10 mouse cellular contexts compared by ENCODE assay signal in the genomic region with DNA sequence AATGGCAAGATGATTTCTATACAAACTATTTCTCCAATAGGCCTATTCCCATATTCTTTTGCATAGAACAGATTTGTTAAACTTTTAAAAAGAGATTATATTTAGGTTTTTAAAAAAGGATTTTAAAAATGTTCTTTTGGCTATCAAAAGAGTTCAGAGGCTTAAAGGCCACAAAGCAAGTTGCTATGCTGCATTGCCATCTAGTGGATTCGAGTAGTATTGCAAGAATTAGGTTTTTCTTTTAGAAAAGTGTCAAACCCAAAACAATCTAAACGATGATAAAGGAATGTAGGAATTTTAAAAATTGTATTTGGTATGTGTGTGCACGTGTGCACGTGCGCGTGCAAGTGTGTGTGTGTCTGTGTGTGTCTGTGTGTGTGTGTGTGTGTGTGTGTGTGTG.
DNase-seq lines count a peak whose midpoint lies in the region; ATAC-seq and TF ChIP-seq lines count a peak whose summit lies in the region.
"Had no signal": no experiment of that assay in that cellular context is flagged by ENCODE, and none has a peak within 500 bp of the region (broad histone marks: within the 10 kb centered on the region; RNA-seq: fewer than 3 reads in every experiment).

No protein-coding gene starts in this region.

- H3K4me3 ChIP-seq in forebrain, embryonic 14.5 days (ENCODE audit: low read depth, low read length) = no peak overlapping the region
- H3K4me3 ChIP-seq in forebrain, embryonic 13.5 days = no peak overlapping the region
- no peak overlapping the region for H3K4me3 ChIP-seq in lung, embryonic 14.5 days (ENCODE audit: low read depth, low read length)
- H3K4me3 ChIP-seq: limb, embryonic 15.5 days had no signal

- H3K27me3 ChIP-seq in forebrain, embryonic 14.5 days (replicated peaks; ENCODE audit: control insufficient read depth, insufficient read depth, low read length) = no peaks in the 10 kb centered on the region
- no peaks in the 10 kb centered on the region for H3K27me3 ChIP-seq in forebrain, embryonic 13.5 days
- H3K27me3 ChIP-seq in lung, embryonic 14.5 days (ENCODE audit: insufficient read depth, low read length) = no peaks in the 10 kb centered on the region
- H3K27me3 ChIP-seq: limb, embryonic 15.5 days had no signal

- no peak overlapping the region for H3K4me2 ChIP-seq in forebrain, embryonic 14.5 days (ENCODE audit: low read length)
- no peak overlapping the region for H3K4me2 ChIP-seq in forebrain, embryonic 13.5 days
- no peak overlapping the region for H3K4me2 ChIP-seq in lung, embryonic 14.5 days
- H3K4me2 ChIP-seq: limb, embryonic 15.5 days had no signal

- ATAC-seq in forebrain, embryonic 14.5 days = no peak; the same call in 1 of the 2 replicates
- no peak for ATAC-seq in forebrain, embryonic 13.5 days
- ATAC-seq in lung, embryonic 14.5 days (ENCODE audit: insufficient read depth) = no peak
- peak; percentile 56; the same call in 1 of the 2 replicates for ATAC-seq in neutrophil, adult 5-6 weeks (ENCODE audit: extremely low read depth, insufficient number of reproducible peaks, low FRiP score, poor library complexity, severe bottlenecking)
- ATAC-seq in erythroid progenitor cell, adult 5-6 weeks (replicated peaks; ENCODE audit: low FRiP score, poor library complexity, severe bottlenecking) = no peak

- no peak overlapping the region for H3K27ac ChIP-seq in forebrain, embryonic 14.5 days (ENCODE audit: low read depth, low read length)
- H3K27ac ChIP-seq in forebrain, embryonic 13.5 days = no peak overlapping the region
- H3K27ac ChIP-seq in lung, embryonic 14.5 days (ENCODE audit: low read depth) = no peak overlapping the region
- H3K27ac ChIP-seq: limb, embryonic 15.5 days had no signal

- no peak overlapping the region for H3K9ac ChIP-seq in forebrain, embryonic 14.5 days (ENCODE audit: low read length)
- no peak overlapping the region for H3K9ac ChIP-seq in forebrain, embryonic 13.5 days
- H3K9ac ChIP-seq in lung, embryonic 14.5 days = no peak overlapping the region
- H3K9ac ChIP-seq: limb, embryonic 15.5 days had no signal

- no peaks in the 10 kb centered on the region for H3K9me3 ChIP-seq in forebrain, embryonic 14.5 days (replicated peaks; ENCODE audit: control insufficient read depth, low read length)
- H3K9me3 ChIP-seq in forebrain, embryonic 13.5 days (replicated peaks) = no peaks in the 10 kb centered on the region
- H3K9me3 ChIP-seq in lung, embryonic 14.5 days (ENCODE audit: low read depth, low read length) = no peaks in the 10 kb centered on the region
- H3K9me3 ChIP-seq: limb, embryonic 15.5 days had no signal

- peak; percentile 80 for TF ChIP-seq CTCF in lung, embryonic 14.5 days (IDR thresholded peaks at IDR 0.05; ENCODE audit: low read depth)

- WGBS in forebrain, embryonic 14.5 days = 15% methylated on average over 6 of the region's 6 CpGs
- WGBS in forebrain, embryonic 13.5 days = 10% methylated on average over 6 of the region's 6 CpGs
- 7% methylated on average over 6 of the region's 6 CpGs for WGBS in lung, embryonic 14.5 days

- H3K4me1 ChIP-seq in forebrain, embryonic 14.5 days (ENCODE audit: control insufficient read depth, insufficient read depth, low read length) = no peaks in the 10 kb centered on the region
- no peaks in the 10 kb centered on the region for H3K4me1 ChIP-seq in forebrain, embryonic 13.5 days
- H3K4me1 ChIP-seq in lung, embryonic 14.5 days (ENCODE audit: insufficient read depth) = no peaks in the 10 kb centered on the region
- H3K4me1 ChIP-seq: limb, embryonic 15.5 days had no signal

- DNase-seq in forebrain, embryonic 14.5 days (ENCODE audit: low spot score) = peak; percentile 66
- DNase-seq in lung, embryonic 14.5 days = peak; percentile 83
- DNase-seq in lung, postnatal 14 days = no peak
- DNase-seq in ZHBTc4 (ENCODE audit: low read depth, low spot score) = peak; percentile 50
- no peak for DNase-seq in adrenal gland, adult 2 months

- no peaks in the 10 kb centered on the region for H3K36me3 ChIP-seq in forebrain, embryonic 14.5 days (ENCODE audit: control insufficient read depth, insufficient read depth, low read length)
- no peaks in the 10 kb centered on the region for H3K36me3 ChIP-seq in forebrain, embryonic 13.5 days (ENCODE audit: poor library complexity, severe bottlenecking)
- H3K36me3 ChIP-seq in lung, embryonic 14.5 days (ENCODE audit: insufficient read depth) = no peaks in the 10 kb centered on the region
- H3K36me3 ChIP-seq: G1E; limb, embryonic 15.5 days had no signal

Comparison
In these comparisons a context has a peak if more than half of its experiments do, and no peak if none do; other contexts are left out.
1. DNase-seq: peak in forebrain, embryonic 14.5 days (single experiment), lung, embryonic 14.5 days (single experiment) and ZHBTc4 (single experiment); none in lung, postnatal 14 days (single experiment) and adrenal gland, adult 2 months (single experiment).